Mouse (Mus musculus) ovary, postnatal 14 days (tissue): ENCODE measurements around the gene Prb1.
"Not testable (repeated sequence)": the region's sequence is repeated elsewhere in the genome, so short reads cannot be mapped to it uniquely, and the experiment has no call there.

Source experiments
- DNase-seq: peaks from one replicate; pipeline ENCODE4 v3.0.0; 2022; ENCODE audit warnings: low spot score

Gene Prb1

GRCm38 (mm10) chr6:132210421-132210820 lies at the start of gene Prb1:
Gene Prb1 (minus strand): TSS chr6:132210521.
- not testable (repeated sequence) for DNase-seq
